Mouse (Mus musculus): ENCODE results near the gene Ndufc1.

- TF ChIP-seq EP300 (IDR thresholded peaks at IDR 0.05; ENCODE audit: low read depth in 1 of 2, low read length in 2 of 2) = no peak
- TF ChIP-seq HCFC1 (IDR thresholded peaks at IDR 0.05; ENCODE audit: low read depth, low read length) = no peak
- no peak for TF ChIP-seq MAFK (IDR thresholded peaks at IDR 0.05; ENCODE audit: borderline replicate concordance, low read depth, low read length)
- no peak for TF ChIP-seq USF1 (IDR thresholded peaks at IDR 0.05; ENCODE audit: low read depth, low read length)
- TF ChIP-seq CTCF (IDR thresholded peaks at IDR 0.05 in 2 of 3, conservative IDR thresholded peaks at IDR 0.05 in 1 of 3; ENCODE audit: control insufficient read depth in 1 of 3, insufficient read depth in 1 of 3, low read depth in 2 of 3, low read length in 3 of 3, poor library complexity in 1 of 3, severe bottlenecking in 1 of 3) = peak in 1 of 3 experiments; percentile 27; a peak in 2 of 6 replicates
- TF ChIP-seq GABPA (IDR thresholded peaks at IDR 0.05; ENCODE audit: low read depth, low read length) = no peak
- no peak for TF ChIP-seq ZMIZ1 (IDR thresholded peaks at IDR 0.05; ENCODE audit: low read depth, low read length)
- no peak for TF ChIP-seq GATA1 (IDR thresholded peaks at IDR 0.05; ENCODE audit: low read depth, low read length)
- no peak for TF ChIP-seq NRF1 (IDR thresholded peaks at IDR 0.05; ENCODE audit: insufficient read depth, low read depth, low read length, poor library complexity, severe bottlenecking)
- no peak for TF ChIP-seq ELF1 (IDR thresholded peaks at IDR 0.05; ENCODE audit: low read depth, low read length)
Observed at GRCm38 (mm10) chr3:51373544-51373943, 35.2 kb downstream of the Ndufc1 start.
